Mouse (Mus musculus): ENCODE results near the gene Gm10382.

Gm10382 gene

DNA sequence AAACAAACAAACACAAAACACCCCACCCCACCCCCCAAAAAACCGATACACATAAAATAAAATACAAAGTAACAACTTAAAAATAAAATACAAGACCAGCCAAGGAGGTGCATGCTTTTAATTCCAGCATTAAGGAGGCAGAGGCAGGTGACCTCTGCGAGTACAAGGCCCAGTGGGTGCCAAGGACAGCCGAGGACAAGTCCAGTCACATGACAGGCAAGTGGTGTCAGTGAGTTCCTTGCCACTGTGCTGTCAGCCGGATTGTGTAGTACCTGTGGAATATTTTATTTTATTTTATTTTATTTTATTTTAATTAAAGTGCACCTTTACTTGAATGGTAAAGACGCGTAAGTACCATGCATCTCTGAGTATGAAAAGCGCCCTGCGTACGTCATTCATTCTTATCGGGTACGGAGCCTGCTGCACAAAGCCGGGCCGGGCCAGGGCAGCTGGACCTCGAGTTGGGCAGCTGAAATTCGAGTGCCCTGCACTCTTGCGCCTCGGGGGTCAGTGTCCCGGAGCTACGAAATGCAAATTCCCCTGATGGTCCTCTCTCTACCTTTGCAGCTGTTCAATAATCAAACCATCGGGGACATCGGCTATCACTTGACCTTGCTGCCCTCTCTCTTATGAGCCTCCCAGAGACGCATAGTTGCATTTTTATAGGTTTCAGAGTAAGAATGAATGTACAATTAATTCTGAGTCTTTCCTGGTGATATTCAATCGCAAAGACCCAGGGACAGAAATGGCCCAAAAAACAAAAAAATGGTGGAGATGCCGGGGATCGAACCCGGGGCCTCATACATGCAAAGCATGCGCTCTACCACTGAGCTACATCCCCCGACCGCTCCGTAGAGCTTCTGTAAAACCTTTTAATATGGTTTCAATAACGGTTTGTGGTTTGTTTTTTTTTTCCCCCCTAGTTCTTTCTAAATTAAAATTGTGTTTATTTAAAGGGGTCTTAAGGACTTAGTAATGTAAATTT is 14.7 kb downstream of the Gm10382 start:
- TF ChIP-seq GATA4 (IDR thresholded peaks at IDR 0.05; ENCODE audit: insufficient replicate concordance, low read length), result no peak

DNA sequence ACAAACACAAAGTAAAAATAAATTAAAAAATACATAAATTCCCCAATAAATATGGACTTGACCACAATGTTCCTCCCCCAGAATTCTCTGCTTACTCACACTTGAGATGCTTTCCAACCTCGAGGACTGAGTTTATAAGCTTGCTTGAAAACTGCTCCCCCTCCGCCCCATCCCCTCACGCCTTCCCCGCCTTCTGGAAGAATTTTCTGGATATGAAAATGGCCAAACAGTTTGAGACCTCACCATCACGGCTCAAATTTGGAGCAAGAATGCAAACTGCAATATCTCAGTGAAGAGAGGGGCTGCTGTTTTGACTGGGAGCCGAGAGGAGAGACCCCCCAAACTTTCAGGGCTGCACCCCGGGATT is 15.4 kb downstream of the Gm10382 start:
- TF ChIP-seq GATA4 (IDR thresholded peaks at IDR 0.05; ENCODE audit: insufficient replicate concordance, low read length), result no peak

DNA sequence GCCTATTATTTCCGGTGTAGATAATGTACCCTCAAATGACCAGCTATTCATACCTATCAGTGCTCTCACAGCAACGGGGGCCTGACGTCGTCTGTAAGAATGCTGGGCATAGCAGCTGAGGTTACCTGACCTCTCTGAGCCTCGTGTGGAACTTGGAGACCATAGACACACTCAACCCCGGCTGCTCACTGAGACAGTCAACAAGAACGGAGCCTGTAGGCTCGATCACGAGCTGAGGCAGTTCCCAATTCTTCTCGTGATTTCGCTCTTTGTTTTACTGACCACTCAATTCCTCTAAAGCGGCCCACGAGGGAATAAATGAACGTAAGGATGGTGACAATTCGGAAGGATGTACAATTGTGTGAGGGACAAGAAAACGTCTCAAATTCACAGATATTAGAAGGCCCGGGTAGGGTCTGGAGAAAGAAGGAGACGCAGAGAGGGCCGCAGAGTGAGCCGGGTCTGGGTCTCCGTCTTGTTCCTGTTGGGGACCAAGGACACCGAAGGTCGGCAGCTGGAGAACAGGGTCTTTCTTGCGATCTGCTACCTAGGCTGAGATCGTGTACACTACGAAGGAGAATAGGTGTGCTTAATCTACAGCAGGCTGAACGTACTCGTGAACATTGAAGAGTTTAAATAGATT is 15.9 kb downstream of the Gm10382 start:
- TF ChIP-seq GATA4 (IDR thresholded peaks at IDR 0.05; ENCODE audit: insufficient replicate concordance, low read length), result no peak

DNA sequence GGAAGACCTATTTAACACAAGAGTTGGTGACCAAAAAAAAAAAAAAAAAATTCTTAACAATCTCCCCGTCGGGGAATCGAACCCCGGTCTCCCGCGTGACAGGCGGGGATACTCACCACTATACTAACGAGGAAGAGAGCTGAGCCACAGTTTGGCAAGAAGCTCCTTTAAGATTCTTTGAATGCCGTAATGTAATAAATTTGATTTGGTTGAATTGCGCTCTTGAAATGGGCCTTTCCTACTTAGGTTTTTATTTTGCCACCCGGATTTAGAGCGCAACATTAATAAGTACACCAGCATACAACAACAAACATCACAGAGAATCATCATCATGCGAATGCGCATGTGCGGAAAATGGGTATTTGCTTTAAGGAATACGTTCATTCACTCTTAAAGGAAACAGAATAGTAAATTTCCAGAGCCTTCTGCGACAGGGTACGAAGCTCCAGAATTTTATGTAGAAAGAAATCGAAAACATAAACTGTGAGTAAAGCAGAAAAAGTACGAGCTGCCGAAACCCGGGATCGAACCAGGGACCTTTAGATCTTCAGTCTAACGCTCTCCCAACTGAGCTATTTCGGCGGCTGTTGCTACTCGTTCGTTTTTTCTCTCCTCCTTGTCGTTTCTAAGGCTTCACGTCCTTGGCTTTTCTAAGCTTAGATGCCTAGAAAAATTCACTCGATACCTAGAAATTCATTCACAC is 16.6 kb downstream of the Gm10382 start:
- TF ChIP-seq GATA4 (IDR thresholded peaks at IDR 0.05; ENCODE audit: insufficient replicate concordance, low read length), result no peak

DNA sequence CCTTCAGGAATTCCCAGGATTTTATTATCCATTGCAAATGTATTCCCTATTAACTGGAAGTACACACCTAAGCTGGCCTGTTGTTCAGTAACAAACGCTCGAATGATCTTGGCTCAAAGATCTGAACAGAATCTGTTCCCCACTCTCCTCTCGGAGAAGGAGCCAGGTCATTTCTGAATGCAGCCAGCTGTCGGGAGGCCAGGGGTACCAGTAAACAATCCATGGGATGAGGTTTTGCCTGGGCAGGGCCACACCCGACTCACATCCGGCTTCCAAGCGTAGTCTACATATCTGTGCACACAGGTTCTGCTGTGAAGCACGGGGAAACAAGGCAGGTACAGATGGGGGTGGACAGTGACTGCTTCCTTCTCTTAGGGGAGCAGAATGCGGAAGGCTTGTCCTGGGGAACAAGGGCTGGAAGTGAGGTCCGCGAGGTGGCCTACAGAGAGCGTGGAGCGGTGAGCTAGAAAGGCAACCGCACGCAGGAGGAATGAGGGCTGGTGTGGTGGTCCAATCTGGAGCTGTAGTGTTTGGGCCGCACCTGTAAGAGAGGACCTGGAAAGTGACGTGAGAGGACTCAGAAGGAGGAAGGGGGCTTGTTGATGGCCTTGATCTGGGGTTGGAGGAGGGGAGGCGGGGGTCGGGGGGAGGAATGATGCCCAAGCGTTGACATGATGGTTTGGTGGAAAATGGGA is 17.3 kb downstream of the Gm10382 start:
- no peak for TF ChIP-seq GATA4 (IDR thresholded peaks at IDR 0.05; ENCODE audit: insufficient replicate concordance, low read length)

DNA sequence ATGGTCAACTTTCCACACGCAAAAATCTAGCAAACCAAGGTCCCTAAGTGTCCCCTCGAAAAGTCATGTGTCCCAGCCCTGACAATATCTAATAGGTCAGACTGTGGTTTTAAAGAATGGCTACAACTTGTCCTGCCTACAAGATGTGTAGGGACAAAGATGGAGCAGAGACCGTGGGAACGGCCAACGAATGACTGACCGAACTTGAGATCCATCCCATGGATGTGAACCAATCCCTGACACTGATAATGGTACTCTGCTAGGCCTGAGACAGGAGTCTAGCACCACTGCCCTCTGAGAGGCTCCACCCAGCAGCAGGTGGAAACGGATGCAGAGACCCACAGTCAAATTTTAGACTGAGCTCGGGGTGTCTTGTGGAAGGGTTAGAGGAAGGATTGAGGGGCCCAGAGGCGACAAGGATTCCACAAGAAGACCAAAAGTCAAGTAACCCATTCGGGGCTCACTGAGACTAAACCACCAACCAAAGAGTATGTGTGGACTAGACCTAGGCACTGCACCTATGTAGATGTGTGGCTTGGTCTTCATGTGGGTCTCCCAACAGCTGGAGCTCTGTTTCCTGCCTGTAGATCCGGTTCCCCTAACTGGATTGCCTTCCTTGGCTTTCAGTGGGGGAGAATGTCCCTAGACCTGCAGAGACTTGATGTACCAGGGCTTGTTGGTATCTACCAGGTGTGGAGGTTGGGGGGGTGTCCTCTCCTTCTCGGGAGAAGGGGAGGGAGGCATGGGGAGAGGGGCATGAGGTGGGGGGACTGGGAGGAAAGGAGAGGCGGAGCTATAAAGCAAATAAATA is 18.1 kb downstream of the Gm10382 start:
- no peak for TF ChIP-seq GATA4 (IDR thresholded peaks at IDR 0.05; ENCODE audit: insufficient replicate concordance, low read length)

DNA sequence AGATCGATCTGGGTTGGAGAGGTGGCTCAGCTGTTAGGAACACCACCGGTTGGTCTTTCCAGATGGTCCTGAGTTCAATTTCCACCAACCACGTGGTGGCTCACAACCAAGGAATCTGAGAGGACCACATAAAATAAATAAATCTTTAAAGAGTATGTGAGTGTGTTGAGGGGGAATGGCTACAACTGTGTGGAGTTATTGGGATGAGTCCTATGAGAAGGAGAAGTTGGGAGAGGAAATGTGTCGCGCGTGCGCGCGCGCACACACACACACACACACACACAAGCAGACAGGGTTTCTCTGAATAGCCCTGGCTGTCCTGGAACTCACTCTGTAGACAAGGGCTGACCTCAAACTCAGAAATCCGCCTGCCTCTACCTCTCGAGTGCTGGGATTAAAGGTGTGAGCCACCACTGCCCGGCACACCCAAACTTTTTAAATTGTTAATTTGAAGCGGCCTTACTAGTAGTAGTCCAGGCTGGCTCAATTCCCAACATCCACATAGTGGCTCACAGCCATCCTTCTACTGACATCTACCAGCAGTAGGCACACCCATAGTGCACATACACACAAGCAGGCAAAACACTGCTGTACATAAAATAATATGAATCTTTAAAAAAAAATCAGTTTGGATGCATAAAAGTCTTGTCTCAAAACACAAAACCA is 18.9 kb downstream of the Gm10382 start:
- TF ChIP-seq GATA4 (IDR thresholded peaks at IDR 0.05; ENCODE audit: insufficient replicate concordance, low read length), result no peak

DNA sequence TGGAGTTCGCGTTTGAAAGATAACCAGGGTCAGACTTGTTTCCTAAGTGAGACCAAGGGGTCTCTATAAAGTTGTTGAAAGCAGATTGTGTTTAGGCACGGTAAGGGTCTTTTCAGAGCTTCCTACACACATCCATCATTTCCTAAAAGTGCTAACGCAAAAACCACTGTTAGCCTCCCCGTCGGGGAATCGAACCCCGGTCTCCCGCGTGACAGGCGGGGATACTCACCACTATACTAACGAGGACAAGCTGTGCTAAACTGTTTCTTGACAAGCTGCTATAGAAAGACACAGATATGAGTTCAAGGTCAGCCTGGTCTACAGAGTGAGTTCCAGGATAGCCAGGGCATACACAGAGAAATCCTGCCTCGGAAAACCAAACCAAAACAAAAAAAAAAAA is 19.7 kb downstream of the Gm10382 start:
- TF ChIP-seq GATA4 (IDR thresholded peaks at IDR 0.05; ENCODE audit: insufficient replicate concordance, low read length), result 0 out of 2 replicates have a peak, but pooled peaks have one; percentile 34

DNA sequence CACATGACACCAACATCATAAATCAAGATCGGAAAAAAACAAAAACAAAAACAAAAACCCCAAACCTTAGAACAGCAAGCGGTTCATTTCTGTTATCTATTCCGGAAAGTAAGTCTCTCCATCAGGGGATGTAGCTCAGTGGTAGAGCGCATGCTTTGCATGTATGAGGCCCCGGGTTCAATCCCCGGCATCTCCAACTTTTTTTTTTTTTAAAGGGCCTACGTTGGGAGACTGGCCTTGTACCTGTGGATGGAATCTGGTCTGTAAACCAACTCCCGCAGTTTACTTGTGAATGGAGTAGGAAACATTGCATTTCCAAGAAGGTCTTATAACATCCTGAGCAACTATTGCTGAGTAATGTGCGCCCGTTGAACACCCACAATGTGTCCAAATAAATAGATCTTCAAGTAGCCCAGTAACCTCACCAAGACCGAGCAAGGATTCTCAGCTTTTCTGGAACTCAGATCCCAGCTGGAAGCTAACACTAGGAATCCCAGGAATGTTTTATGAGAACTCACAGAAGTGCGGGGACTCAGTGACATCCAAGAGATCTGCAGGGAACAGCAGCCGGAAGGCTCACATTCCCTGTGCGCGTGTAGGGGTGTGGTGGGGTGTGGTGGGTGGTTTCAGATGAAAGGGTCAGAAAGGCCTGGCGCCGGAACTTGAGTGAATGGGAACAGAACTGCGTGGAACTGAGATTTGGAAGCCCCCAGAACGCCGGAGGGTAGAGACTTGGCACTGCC is 20.4 kb downstream of the Gm10382 start:
- peak; percentile 21; the same call in 1 of the 2 replicates for TF ChIP-seq GATA4 (IDR thresholded peaks at IDR 0.05; ENCODE audit: insufficient replicate concordance, low read length)

DNA sequence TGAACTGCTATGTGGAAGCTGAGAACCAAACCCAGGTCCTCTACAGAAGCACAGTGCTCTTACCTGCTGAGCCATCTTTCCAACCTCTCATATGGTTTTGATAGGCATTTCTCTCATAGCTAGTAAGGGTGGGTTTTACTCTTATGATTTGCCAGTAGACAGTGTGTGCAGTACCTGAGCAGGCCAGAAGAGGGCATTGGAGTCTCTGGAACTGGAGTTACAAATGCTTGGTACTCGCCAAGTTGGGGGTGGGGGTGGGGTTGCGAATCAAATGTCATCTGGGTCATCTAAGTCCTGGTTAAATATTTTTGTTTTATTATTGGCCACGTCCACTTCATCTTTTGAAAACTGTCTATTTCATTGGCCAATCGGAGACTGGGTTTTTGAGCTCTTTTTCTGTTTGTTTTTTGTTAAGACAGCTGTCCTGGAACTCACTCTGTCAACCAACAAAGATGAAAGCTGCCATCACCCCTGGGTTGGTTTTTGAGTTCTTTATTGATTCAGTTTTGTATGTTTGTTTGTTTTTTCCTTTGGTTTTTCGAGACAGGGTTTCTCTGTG is 22.9 kb downstream of the Gm10382 start:
- no peak for TF ChIP-seq GATA4 (IDR thresholded peaks at IDR 0.05; ENCODE audit: insufficient replicate concordance, low read length)

DNA sequence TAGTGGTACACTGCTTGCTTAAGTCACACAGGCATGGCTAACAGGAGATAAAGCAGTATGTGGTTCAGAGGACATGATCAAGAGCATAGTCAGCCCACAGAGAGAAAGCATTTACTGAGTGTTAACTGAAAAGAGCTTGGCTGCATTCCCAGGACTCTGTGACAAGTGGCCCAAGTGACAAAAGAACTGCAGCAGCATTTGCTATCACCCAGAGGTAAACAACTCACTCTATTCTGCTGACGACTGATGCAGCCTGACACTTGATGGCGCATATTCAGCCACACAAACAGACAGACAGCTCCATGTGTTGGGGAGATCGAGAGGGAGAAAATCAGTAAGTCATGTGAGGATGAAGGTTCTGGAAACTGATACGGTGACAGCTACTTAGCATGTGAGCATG is 24.6 kb downstream of the Gm10382 start:
- TF ChIP-seq GATA4 (IDR thresholded peaks at IDR 0.05; ENCODE audit: insufficient replicate concordance, low read length), result no peak

DNA sequence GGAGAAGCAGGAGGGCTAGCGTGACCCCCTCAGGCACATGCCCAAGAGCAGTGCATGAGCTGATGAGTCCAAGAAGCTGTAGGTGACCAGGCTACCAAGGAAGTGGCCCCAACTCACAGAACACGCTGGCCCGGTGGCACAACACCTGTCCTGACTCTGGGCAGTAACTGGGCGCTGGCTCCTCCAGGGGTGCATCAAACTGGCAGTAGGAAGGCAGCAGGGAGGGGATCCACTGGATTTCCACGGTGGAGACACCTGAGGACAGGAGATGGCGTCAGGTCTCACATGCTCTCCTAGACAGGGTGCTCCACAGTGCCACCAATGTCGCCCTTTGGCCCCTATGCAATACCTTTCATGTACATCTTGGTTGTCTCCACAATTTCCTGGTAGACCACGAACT is 27.1 kb downstream of the Gm10382 start:
- TF ChIP-seq GATA4 (IDR thresholded peaks at IDR 0.05; ENCODE audit: insufficient replicate concordance, low read length), result no peak

DNA sequence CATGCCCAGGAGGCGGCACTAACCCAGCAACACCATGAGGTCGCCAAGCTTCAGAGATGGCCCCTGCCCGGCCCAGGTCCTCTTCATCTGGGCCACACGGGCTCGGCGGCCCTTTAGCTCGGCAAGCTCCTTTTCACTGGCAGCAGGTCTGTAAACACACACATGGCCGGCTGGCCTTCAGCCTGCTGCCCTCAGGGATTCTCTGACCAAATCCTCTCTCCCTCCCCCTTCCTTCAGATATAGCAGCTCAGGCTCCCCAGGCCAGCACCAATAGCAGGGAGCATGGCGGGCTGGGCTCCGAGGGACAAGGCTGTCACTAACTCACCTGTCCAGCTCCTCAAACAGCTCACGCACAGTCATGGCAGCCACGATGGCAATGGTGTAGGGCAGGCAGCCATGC is 29.5 kb downstream of the Gm10382 start:
- no peak for TF ChIP-seq GATA4 (IDR thresholded peaks at IDR 0.05; ENCODE audit: insufficient replicate concordance, low read length)
